Comparison of ENCODE assay signal across 29 mouse cellular contexts in the genomic region with DNA sequence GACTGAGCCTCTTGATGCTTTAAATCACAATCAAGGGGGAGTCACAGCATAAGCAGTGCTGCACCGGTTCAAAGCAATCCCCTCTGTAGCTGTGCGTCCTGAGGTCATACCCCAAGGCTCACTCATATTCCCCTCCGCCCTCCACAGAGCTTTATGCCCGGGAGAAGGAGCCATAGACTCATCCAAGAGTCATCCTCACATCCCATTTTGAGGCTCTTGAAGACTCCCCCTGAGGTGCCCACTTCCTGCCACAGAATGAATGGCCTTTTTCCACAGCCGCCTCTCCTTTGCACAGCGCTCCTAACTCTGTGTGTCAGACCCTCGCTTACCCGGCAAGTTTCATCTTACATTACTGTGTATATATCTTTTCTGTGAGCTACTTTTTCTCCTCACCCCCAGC. TPM values are rescaled to one million over a fixed set of nuclear protein-coding genes. Genes with fewer than 3 reads are reported as not detected.
DNase-seq lines count a peak whose midpoint lies in the region; TF ChIP-seq lines count a peak whose summit lies in the region.
"Had no signal": no experiment of that assay in that cellular context is flagged by ENCODE, and none has a peak within 500 bp of the region (broad histone marks: within the 10 kb centered on the region; RNA-seq: fewer than 3 reads in every experiment).

No protein-coding gene starts in this region.

- no peaks in the 10 kb centered on the region for H3K79me3 ChIP-seq in C2C12 (ENCODE audit: low read depth)

- H3K4me1 ChIP-seq in embryonic fibroblast, embryonic 13.5 days (ENCODE audit: control insufficient read depth, insufficient read depth, low read length): peaks cover 6% of the 10 kb centered on the region; the same call in 1 of the 2 replicates
- no peaks in the 10 kb centered on the region for H3K4me1 ChIP-seq in embryonic facial prominence, embryonic 10.5 days
- H3K4me1 ChIP-seq: embryonic facial prominence, embryonic 15.5 days; forebrain, embryonic 13.5 days; forebrain, embryonic 15.5 days had no signal

- no peak overlapping the region for H3K4me3 ChIP-seq in C2C12 (ENCODE audit: insufficient read depth, poor library complexity, severe bottlenecking)
- H3K4me3 ChIP-seq in embryonic fibroblast, embryonic 13.5 days (ENCODE audit: insufficient read depth, low read length): no peak overlapping the region
- no peak overlapping the region for H3K4me3 ChIP-seq in myocyte
- H3K4me3 ChIP-seq in embryonic facial prominence, embryonic 10.5 days: no peak overlapping the region
- H3K4me3 ChIP-seq: embryonic facial prominence, embryonic 13.5 days; embryonic facial prominence, embryonic 15.5 days; forebrain, embryonic 13.5 days; forebrain, embryonic 15.5 days had no signal

- WGBS in embryonic facial prominence, embryonic 10.5 days: 80% methylated on average over 8 of the region's 8 CpGs

- TF ChIP-seq CTCF in C2C12 (IDR thresholded peaks at IDR 0.05; ENCODE audit: control insufficient read depth, insufficient read depth, insufficient read length): no peak
- no peak for TF ChIP-seq CTCF in embryonic fibroblast, embryonic 13.5 days (IDR thresholded peaks at IDR 0.05; ENCODE audit: borderline replicate concordance, insufficient read depth, low read length)

- no peaks in the 10 kb centered on the region for H3K27me3 ChIP-seq in C2C12 (ENCODE audit: control insufficient read depth, insufficient read depth, insufficient read length)
- no peaks in the 10 kb centered on the region for H3K27me3 ChIP-seq in myocyte (ENCODE audit: control insufficient read depth, insufficient read depth, insufficient read length)
- no peaks in the 10 kb centered on the region for H3K27me3 ChIP-seq in embryonic facial prominence, embryonic 10.5 days (replicated peaks; ENCODE audit: low read depth, poor library complexity, severe bottlenecking)
- H3K27me3 ChIP-seq: embryonic facial prominence, embryonic 13.5 days; embryonic facial prominence, embryonic 15.5 days; forebrain, embryonic 13.5 days; forebrain, embryonic 15.5 days had no signal

- H3K36me3 ChIP-seq in C2C12 (ENCODE audit: control insufficient read depth, insufficient read depth) (no peaks in the 10 kb centered on the region), myocyte (ENCODE audit: control insufficient read depth, insufficient read depth) (no peaks in the 10 kb centered on the region)
- no peaks in the 10 kb centered on the region for H3K36me3 ChIP-seq in embryonic facial prominence, embryonic 10.5 days (replicated peaks)
- H3K36me3 ChIP-seq: embryonic facial prominence, embryonic 13.5 days; embryonic facial prominence, embryonic 15.5 days; forebrain, embryonic 15.5 days had no signal

- H3K79me2 ChIP-seq in C2C12 (ENCODE audit: control insufficient read depth, insufficient read depth) (no peaks in the 10 kb centered on the region), myocyte (ENCODE audit: control insufficient read depth, insufficient read depth) (no peaks in the 10 kb centered on the region)

- intact Hi-C loops in heart, postnatal 36 days (cut with DNase I): no loop called here

- peak; percentile 26 for DNase-seq in 3134 (ENCODE audit: extremely low read depth, insufficient read length, low spot score)
- no peak for DNase-seq in embryonic facial prominence, embryonic 10.5 days (ENCODE audit: low spot score)
- no peak for DNase-seq in heart, postnatal 36 days
- no peak for DNase-seq in spleen, postnatal 36 days (ENCODE audit: low spot score in 2 of 2)
- DNase-seq: adrenal gland, adult 2 months; adrenal gland, postnatal 10 days; adrenal gland, postnatal 25 days; B cell, adult 2 months; cerebellum, adult 11 months; cerebellum, adult 18-20 months; cerebellum, adult 8-10 months; cerebellum, adult 9-11 months; cerebellum, postnatal 14 days; cerebellum, postnatal 36 days; forebrain, postnatal 0 days had no signal

- H3K4me2 ChIP-seq in myocyte (ENCODE audit: low read depth): peak overlapping the region; percentile 72
- H3K4me2 ChIP-seq: embryonic facial prominence, embryonic 13.5 days; embryonic facial prominence, embryonic 15.5 days; forebrain, embryonic 13.5 days; forebrain, embryonic 15.5 days had no signal

- no peaks in the 10 kb centered on the region for H3K9me3 ChIP-seq in embryonic facial prominence, embryonic 10.5 days
- H3K9me3 ChIP-seq: embryonic facial prominence, embryonic 13.5 days; embryonic facial prominence, embryonic 15.5 days; forebrain, embryonic 13.5 days; forebrain, embryonic 15.5 days had no signal

- peak overlapping the region; percentile 13; the same call in 1 of the 2 replicates for H3K27ac ChIP-seq in embryonic fibroblast, embryonic 13.5 days (ENCODE audit: insufficient read depth, low read length)
- no peak overlapping the region for H3K27ac ChIP-seq in embryonic facial prominence, embryonic 10.5 days (replicated peaks)
- H3K27ac ChIP-seq: embryonic facial prominence, embryonic 13.5 days; embryonic facial prominence, embryonic 15.5 days; forebrain, embryonic 13.5 days; forebrain, embryonic 15.5 days had no signal

- no peak overlapping the region for H3ac ChIP-seq in C2C12 (ENCODE audit: control insufficient read depth, insufficient read length, low read depth)
- H3ac ChIP-seq in myocyte (ENCODE audit: control insufficient read depth, insufficient read length): no peak overlapping the region

- no peak for TF ChIP-seq POLR2A in embryonic fibroblast, embryonic 13.5 days (IDR thresholded peaks at IDR 0.05; ENCODE audit: low read depth, low read length)
- TF ChIP-seq POLR2A in myocyte (IDR thresholded peaks at IDR 0.05; ENCODE audit: insufficient read length, low read depth): no peak

TF ChIP-seq in C2C12, 6 proteins besides CTCF, POLR2A, EP300 and RAD21:
- TF ChIP-seq FOSL1 (IDR thresholded peaks at IDR 0.05; ENCODE audit: insufficient read depth, low read length, poor library complexity, severe bottlenecking): peak; percentile 41
- no peak for TF ChIP-seq MYOG (IDR thresholded peaks at IDR 0.05; ENCODE audit: control insufficient read depth, extremely low read depth, insufficient read length)

TF ChIP-seq in myocyte, 11 proteins besides CTCF, POLR2A, EP300 and RAD21:
- TF ChIP-seq TCF3 (IDR thresholded peaks at IDR 0.05; ENCODE audit: insufficient read length, low read depth): no peak
- TF ChIP-seq TCF12 (IDR thresholded peaks at IDR 0.05; ENCODE audit: insufficient read depth, poor library complexity, severe bottlenecking): no peak
- TF ChIP-seq POLR2AphosphoS2 (IDR thresholded peaks at IDR 0.05; ENCODE audit: insufficient read length, low read depth): no peak
- no peak for TF ChIP-seq USF1 (IDR thresholded peaks at IDR 0.05; ENCODE audit: low read depth)
- TF ChIP-seq CEBPB (IDR thresholded peaks at IDR 0.05; ENCODE audit: insufficient read depth, poor library complexity, severe bottlenecking): no peak
- TF ChIP-seq MYOG (IDR thresholded peaks at IDR 0.05; ENCODE audit: control insufficient read depth in 1 of 3, insufficient read depth in 1 of 3, insufficient read length in 2 of 3, low read depth in 2 of 3): no peak
- no peak for TF ChIP-seq REST (IDR thresholded peaks at IDR 0.05; ENCODE audit: insufficient read depth, insufficient read length)
- no peak for TF ChIP-seq E2F4 (IDR thresholded peaks at IDR 0.05; ENCODE audit: insufficient read depth)
- TF ChIP-seq MAX (IDR thresholded peaks at IDR 0.05; ENCODE audit: low read depth): no peak

RNA-seq across cellular contexts. Expression of a gene that starts 17.6 kb away (rescaled TPM):
- polyA plus RNA-seq in C2C12 (2012; fragmentation: generic; extraction: Trizol): not detected
- not detected in 2 replicates for polyA plus RNA-seq in embryonic fibroblast, embryonic 13.5 days (2011; ENCODE audit: insufficient read length, low read depth, missing spikeins)
- 0.14 TPM for polyA plus RNA-seq in myocyte (2012; fragmentation: generic; extraction: Trizol)
- polyA plus RNA-seq in embryonic facial prominence, embryonic 10.5 days (2016; fragmentation: Nextera tagmentation; extraction: Ambion mirVana): 0.33 TPM in 1 of 2 replicates, not detected in the other
- total RNA-seq in heart, postnatal 36 days (2021): not detected
- total RNA-seq: adrenal gland, adult 2 months; adrenal gland, postnatal 10 days; adrenal gland, postnatal 25 days; adrenal gland, postnatal 4 days; forebrain, postnatal 0 days; MEL had no signal
- polyA plus RNA-seq: adrenal gland, adult 2 months; cortical plate, adult 2 months; embryonic facial prominence, embryonic 11.5 days; embryonic facial prominence, embryonic 15.5 days; forebrain, embryonic 11.5 days; forebrain, embryonic 13.5 days; forebrain, embryonic 15.5 days; forebrain, postnatal 0 days had no signal

RNA-seq across cellular contexts. Expression of a gene that starts 23.6 kb away (rescaled TPM):
- polyA plus RNA-seq in C2C12 (2012; fragmentation: generic; extraction: Trizol) (not detected), myocyte (2012; fragmentation: generic; extraction: Trizol) (0.30 TPM)
- polyA plus RNA-seq in embryonic fibroblast, embryonic 13.5 days (2011; ENCODE audit: insufficient read length, low read depth, missing spikeins): not detected in 2 replicates
- polyA plus RNA-seq in embryonic facial prominence, embryonic 10.5 days (2016; fragmentation: Nextera tagmentation; extraction: Ambion mirVana): not detected in 2 replicates
- not detected for total RNA-seq in heart, postnatal 36 days (2021)
- total RNA-seq: adrenal gland, adult 2 months; adrenal gland, postnatal 10 days; adrenal gland, postnatal 25 days; adrenal gland, postnatal 4 days; forebrain, postnatal 0 days had no signal
- polyA plus RNA-seq: adrenal gland, adult 2 months; brain, embryonic 14.5 days; cortical plate, adult 2 months; embryonic facial prominence, embryonic 11.5 days; embryonic facial prominence, embryonic 13.5 days; embryonic facial prominence, embryonic 15.5 days; forebrain, embryonic 11.5 days; forebrain, embryonic 13.5 days; forebrain, embryonic 15.5 days; forebrain, postnatal 0 days had no signal

RNA-seq across cellular contexts. Expression of a gene that starts 29.3 kb away (rescaled TPM):
- 0.05 TPM for polyA plus RNA-seq in C2C12 (2012; fragmentation: generic; extraction: Trizol)
- not detected in 2 replicates for polyA plus RNA-seq in embryonic fibroblast, embryonic 13.5 days (2011; ENCODE audit: insufficient read length, low read depth, missing spikeins)
- polyA plus RNA-seq in myocyte (2012; fragmentation: generic; extraction: Trizol): 0.23 TPM
- not detected in 2 replicates for polyA plus RNA-seq in embryonic facial prominence, embryonic 10.5 days (2016; fragmentation: Nextera tagmentation; extraction: Ambion mirVana)
- total RNA-seq in heart, postnatal 36 days (2021): not detected
- total RNA-seq: adrenal gland, adult 2 months; adrenal gland, postnatal 10 days; adrenal gland, postnatal 25 days; adrenal gland, postnatal 4 days; forebrain, postnatal 0 days; MEL had no signal
- polyA plus RNA-seq: adrenal gland, adult 2 months; brain, embryonic 14.5 days; cortical plate, adult 2 months; embryonic facial prominence, embryonic 11.5 days; embryonic facial prominence, embryonic 13.5 days; embryonic facial prominence, embryonic 15.5 days; forebrain, embryonic 11.5 days; forebrain, embryonic 13.5 days; forebrain, embryonic 15.5 days; forebrain, postnatal 0 days had no signal

RNA-seq across cellular contexts. Expression of a gene that starts 35.3 kb away (rescaled TPM):
- polyA plus RNA-seq in C2C12 (2012; fragmentation: generic; extraction: Trizol) (0.05 TPM), myocyte (2012; fragmentation: generic; extraction: Trizol) (0.13 TPM)
- not detected in 2 replicates for polyA plus RNA-seq in embryonic fibroblast, embryonic 13.5 days (2011; ENCODE audit: insufficient read length, low read depth, missing spikeins)
- polyA plus RNA-seq in embryonic facial prominence, embryonic 10.5 days (2016; fragmentation: Nextera tagmentation; extraction: Ambion mirVana): not detected in 2 replicates
- not detected for total RNA-seq in heart, postnatal 36 days (2021)
- total RNA-seq: adrenal gland, adult 2 months; adrenal gland, postnatal 10 days; adrenal gland, postnatal 25 days; forebrain, postnatal 0 days had no signal
- polyA plus RNA-seq: adrenal gland, adult 2 months; brain, embryonic 14.5 days; cortical plate, adult 2 months; embryonic facial prominence, embryonic 13.5 days; forebrain, embryonic 13.5 days; forebrain, embryonic 15.5 days; forebrain, postnatal 0 days had no signal

RNA-seq across cellular contexts. Expression of a gene that starts 45.2 kb away (rescaled TPM):
- 0.07 TPM for polyA plus RNA-seq in C2C12 (2012; fragmentation: generic; extraction: Trizol)
- not detected in 2 replicates for polyA plus RNA-seq in embryonic fibroblast, embryonic 13.5 days (2011; ENCODE audit: insufficient read length, low read depth, missing spikeins)
- polyA plus RNA-seq in myocyte (2012; fragmentation: generic; extraction: Trizol): 0.12 TPM
- 0.11 and 0.40 TPM in 2 replicates for polyA plus RNA-seq in embryonic facial prominence, embryonic 10.5 days (2016; fragmentation: Nextera tagmentation; extraction: Ambion mirVana)
- under 1 TPM; 0.39 to 0.84 TPM for total RNA-seq in heart, postnatal 36 days (2021)
- total RNA-seq: adrenal gland, adult 2 months; adrenal gland, postnatal 10 days; adrenal gland, postnatal 25 days; adrenal gland, postnatal 4 days; ES-E14; forebrain, postnatal 0 days had no signal
- polyA plus RNA-seq: adrenal gland, adult 2 months; brain, embryonic 14.5 days; cortical plate, adult 2 months; embryonic facial prominence, embryonic 13.5 days; embryonic facial prominence, embryonic 15.5 days; forebrain, embryonic 15.5 days; forebrain, postnatal 0 days had no signal
